Mouse (Mus musculus): ENCODE results near the gene Tab1. TPM values are rescaled to one million over a fixed set of nuclear protein-coding genes. Genes with fewer than 3 reads are reported as not detected.

Tab1 gene
- total and polyA plus RNA-seq, 3 experiments = 17.8 to 24.5 (median 24.1) TPM

DNA sequence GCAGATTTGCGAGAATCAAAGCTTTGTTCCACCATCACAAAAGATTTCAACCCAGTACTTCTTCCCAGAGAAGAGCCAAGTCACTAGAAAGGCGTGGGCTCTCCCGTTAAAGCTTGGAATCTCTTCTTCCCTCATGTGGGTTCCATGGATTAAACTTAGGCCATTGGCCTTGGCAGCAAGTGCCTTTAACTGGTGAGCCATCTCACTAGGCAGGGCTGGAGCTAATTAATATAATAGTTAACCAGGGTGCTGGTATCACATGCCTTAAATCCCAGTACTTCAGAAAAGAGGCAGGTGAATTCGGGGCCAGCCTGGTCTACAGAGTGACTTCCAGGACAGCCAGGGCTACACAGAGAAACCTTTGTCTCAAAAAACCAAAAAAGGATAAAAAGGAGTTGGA is 8.3 kb upstream of the Tab1 start:
- no peak overlapping the region for H3K4me3 ChIP-seq

DNA sequence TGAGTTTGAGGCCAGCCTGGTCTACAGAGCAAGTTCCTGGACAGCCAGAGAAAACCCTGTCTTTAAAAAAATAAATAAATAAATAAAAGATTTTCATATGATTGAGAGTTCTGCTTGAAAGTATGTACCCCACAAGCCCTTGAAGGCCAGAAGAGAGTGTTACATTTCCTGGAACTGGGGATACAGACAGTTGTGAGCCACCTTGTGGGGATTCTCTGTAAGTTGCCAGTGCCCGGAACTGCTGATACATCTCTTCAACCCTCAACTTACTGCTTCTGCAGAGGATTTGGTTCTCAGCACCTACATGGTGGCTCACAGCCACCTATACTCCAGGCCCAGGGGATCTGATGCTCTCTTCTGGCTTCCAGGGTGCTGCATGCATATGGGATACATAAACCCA is 5.7 kb upstream of the Tab1 start:
- WGBS = 61% methylated on average over 1 of the region's 1 CpGs

More for the DNA sequence above, 8.3 kb upstream of the Tab1 start:
- no peaks in the 10 kb centered on the region for H3K27me3 ChIP-seq (ENCODE audit: control insufficient read depth, insufficient read depth, low read length)
- no peak overlapping the region for H3K9ac ChIP-seq (ENCODE audit: low read depth, low read length)
- intact Hi-C loops (cut with DNase I) = no loop called here
- no peak overlapping the region for H3K27ac ChIP-seq
- DNase-seq = no peak
- 75% methylated on average over 4 of the region's 4 CpGs for WGBS
- TF ChIP-seq EP300 (IDR thresholded peaks at IDR 0.05; ENCODE audit: insufficient read depth, low read depth, low read length) (no peak), POLR2A (IDR thresholded peaks at IDR 0.05; ENCODE audit: insufficient read depth, low read depth, low read length) (no peak), CTCF (IDR thresholded peaks at IDR 0.05) (no peak)
- H3K4me1 ChIP-seq (ENCODE audit: control insufficient read depth, insufficient read depth, low read length) = no peaks in the 10 kb centered on the region
- H3K79me2 ChIP-seq (replicated peaks; ENCODE audit: control insufficient read depth, insufficient read depth, low read length) = no peaks in the 10 kb centered on the region
- H3K36me3 ChIP-seq (ENCODE audit: control insufficient read depth, insufficient read depth, low read length) = no peaks in the 10 kb centered on the region

GRCm38 (mm10) chr15:80129982-80130381 is 2.9 kb upstream of the Tab1 start:
- Histone ChIP-seq H3K4me1 (ENCODE audit: control insufficient read depth, insufficient read depth, low read length) (peaks cover 6% of the 10 kb centered on the region), H3K9ac (ENCODE audit: low read depth, low read length) (no peak overlapping the region), H3K79me2 (replicated peaks; ENCODE audit: control insufficient read depth, insufficient read depth, low read length) (no peaks in the 10 kb centered on the region), H3K36me3 (ENCODE audit: control insufficient read depth, insufficient read depth, low read length) (no peaks in the 10 kb centered on the region), H3K27ac (no peak overlapping the region), H3K4me3 (no peak overlapping the region), H3K27me3 (ENCODE audit: control insufficient read depth, insufficient read depth, low read length) (no peaks in the 10 kb centered on the region)
- no peak for DNase-seq
- TF ChIP-seq POLR2A (IDR thresholded peaks at IDR 0.05; ENCODE audit: insufficient read depth, low read depth, low read length) (no peak), CTCF (IDR thresholded peaks at IDR 0.05) (no peak), EP300 (IDR thresholded peaks at IDR 0.05; ENCODE audit: insufficient read depth, low read depth, low read length) (no peak)
- intact Hi-C loops (cut with DNase I) = loop anchor here (5.0 kb wide), 1 partner anchor 97 kb away; no protein-coding TSS in a partner anchor
- WGBS = 90% methylated on average over 6 of the region's 6 CpGs

More for the DNA sequence above, 5.7 kb upstream of the Tab1 start:
- intact Hi-C loops (cut with DNase I) = no loop called here
- no peak overlapping the region for H3K27ac ChIP-seq
- no peaks in the 10 kb centered on the region for H3K36me3 ChIP-seq (ENCODE audit: control insufficient read depth, insufficient read depth, low read length)
- TF ChIP-seq EP300 (IDR thresholded peaks at IDR 0.05; ENCODE audit: insufficient read depth, low read depth, low read length) (no peak), CTCF (IDR thresholded peaks at IDR 0.05) (peak; percentile 43), POLR2A (IDR thresholded peaks at IDR 0.05; ENCODE audit: insufficient read depth, low read depth, low read length) (no peak)
- H3K4me3 ChIP-seq = no peak overlapping the region
- H3K79me2 ChIP-seq (replicated peaks; ENCODE audit: control insufficient read depth, insufficient read depth, low read length) = no peaks in the 10 kb centered on the region
- no peaks in the 10 kb centered on the region for H3K27me3 ChIP-seq (ENCODE audit: control insufficient read depth, insufficient read depth, low read length)
- no peak for DNase-seq
- no peaks in the 10 kb centered on the region for H3K4me1 ChIP-seq (ENCODE audit: control insufficient read depth, insufficient read depth, low read length)
- no peak overlapping the region for H3K9ac ChIP-seq (ENCODE audit: low read depth, low read length)

GRCm38 (mm10) chr15:80130689-80131088 is 2.2 kb upstream of the Tab1 start:
- H3K27ac ChIP-seq = no peak overlapping the region
- TF ChIP-seq EP300 (IDR thresholded peaks at IDR 0.05; ENCODE audit: insufficient read depth, low read depth, low read length) (no peak), CTCF (IDR thresholded peaks at IDR 0.05) (no peak), POLR2A (IDR thresholded peaks at IDR 0.05; ENCODE audit: insufficient read depth, low read depth, low read length) (no peak)
- no peak overlapping the region for H3K4me3 ChIP-seq
- no peaks in the 10 kb centered on the region for H3K36me3 ChIP-seq (ENCODE audit: control insufficient read depth, insufficient read depth, low read length)
- no peak for DNase-seq
- 43% methylated on average over 5 of the region's 5 CpGs for WGBS
- no peaks in the 10 kb centered on the region for H3K27me3 ChIP-seq (ENCODE audit: control insufficient read depth, insufficient read depth, low read length)
- no peak overlapping the region for H3K9ac ChIP-seq (ENCODE audit: low read depth, low read length)
- intact Hi-C loops (cut with DNase I) = loop anchor here (5.0 kb wide), 1 partner anchor 97 kb away; no protein-coding TSS in a partner anchor
- no peaks in the 10 kb centered on the region for H3K79me2 ChIP-seq (replicated peaks; ENCODE audit: control insufficient read depth, insufficient read depth, low read length)
- H3K4me1 ChIP-seq (ENCODE audit: control insufficient read depth, insufficient read depth, low read length) = peaks cover 6% of the 10 kb centered on the region

DNA sequence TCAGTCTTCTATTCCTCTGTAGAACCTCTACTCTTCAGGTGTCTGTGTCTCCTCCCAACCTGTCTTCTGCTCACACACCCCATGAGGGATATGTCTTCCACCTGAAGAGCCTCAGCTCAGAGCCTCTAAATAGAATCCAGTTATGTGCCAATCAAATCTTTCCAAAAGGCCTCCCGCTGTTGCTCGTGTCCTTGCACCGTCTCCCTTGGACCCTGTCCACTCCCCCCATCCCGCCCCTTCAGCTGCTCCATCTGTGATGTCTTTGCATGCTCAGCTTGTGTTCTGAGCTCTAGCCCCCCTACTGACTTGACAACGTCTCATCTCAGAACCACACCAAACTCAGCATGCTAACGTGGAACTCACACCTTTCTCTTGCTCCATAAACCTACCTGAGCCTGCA is 1.5 kb upstream of the Tab1 start:
- WGBS = 70% methylated on average over 6 of the region's 6 CpGs
- peaks cover 8% of the 10 kb centered on the region for H3K4me1 ChIP-seq (ENCODE audit: control insufficient read depth, insufficient read depth, low read length)
- no peak for DNase-seq
- no peaks in the 10 kb centered on the region for H3K36me3 ChIP-seq (ENCODE audit: control insufficient read depth, insufficient read depth, low read length)
- H3K9ac ChIP-seq (ENCODE audit: low read depth, low read length) = no peak overlapping the region
- intact Hi-C loops (cut with DNase I) = loop anchor here (5.0 kb wide), 1 partner anchor 96 kb away; no protein-coding TSS in a partner anchor
- H3K27me3 ChIP-seq (ENCODE audit: control insufficient read depth, insufficient read depth, low read length) = no peaks in the 10 kb centered on the region
- TF ChIP-seq POLR2A (IDR thresholded peaks at IDR 0.05; ENCODE audit: insufficient read depth, low read depth, low read length) = no peak
- TF ChIP-seq EP300 (IDR thresholded peaks at IDR 0.05; ENCODE audit: insufficient read depth, low read depth, low read length) = no peak
- no peak for TF ChIP-seq CTCF (IDR thresholded peaks at IDR 0.05)
- H3K79me2 ChIP-seq (replicated peaks; ENCODE audit: control insufficient read depth, insufficient read depth, low read length) = no peaks in the 10 kb centered on the region
- no peak overlapping the region for H3K27ac ChIP-seq
- H3K4me3 ChIP-seq = no peak overlapping the region

DNA sequence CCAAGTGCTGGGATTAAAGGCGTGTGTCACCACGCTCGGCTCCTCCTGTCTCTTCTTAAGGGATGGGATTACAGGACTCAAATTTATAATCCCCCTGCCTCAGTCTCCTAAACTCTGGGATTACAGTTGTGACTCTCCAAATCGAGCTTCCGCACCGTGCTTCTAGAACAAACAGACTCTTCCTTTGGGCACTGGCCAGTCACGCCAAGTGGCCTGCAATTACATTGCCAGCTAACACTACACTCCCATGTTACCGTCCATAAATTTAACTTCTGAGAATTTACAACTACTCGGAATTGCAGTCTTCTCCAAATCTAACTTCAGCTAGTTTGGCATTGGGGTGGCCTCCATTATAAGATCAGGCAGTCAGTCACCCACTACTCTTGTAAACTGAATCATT is 475 bp upstream of the Tab1 start:
- peak overlapping the region; percentile 81; the same call in 1 of the 2 replicates for H3K4me3 ChIP-seq
- H3K79me2 ChIP-seq (replicated peaks; ENCODE audit: control insufficient read depth, insufficient read depth, low read length) = peaks cover under 1% of the 10 kb centered on the region; the same call in 1 of the 2 replicates
- peak overlapping the region; percentile 99 for H3K27ac ChIP-seq
- no peaks in the 10 kb centered on the region for H3K36me3 ChIP-seq (ENCODE audit: control insufficient read depth, insufficient read depth, low read length)
- H3K27me3 ChIP-seq (ENCODE audit: control insufficient read depth, insufficient read depth, low read length) = no peaks in the 10 kb centered on the region
- TF ChIP-seq CTCF (IDR thresholded peaks at IDR 0.05) = no peak
- H3K9ac ChIP-seq (ENCODE audit: low read depth, low read length) = no peak overlapping the region
- no peak for DNase-seq
- peaks cover 9% of the 10 kb centered on the region for H3K4me1 ChIP-seq (ENCODE audit: control insufficient read depth, insufficient read depth, low read length)
- WGBS = 71% methylated on average over 9 of the region's 9 CpGs
- intact Hi-C loops (cut with DNase I) = loop anchor here (2.0 to 5.0 kb wide), 2 partner anchors 50 to 95 kb away; no protein-coding TSS in a partner anchor
